Mouse (Mus musculus) stomach, embryonic 14.5 days (tissue): ENCODE data around the gene Ccdc6. TPM values are rescaled to one million over a fixed set of nuclear protein-coding genes. Genes with fewer than 3 reads are reported as not detected.

Experiments
- ATAC-seq: fragments of 200-750 bp; cut with Nextera tagmentation; 2 replicates; pipeline ENCODE4 v1.8.0; 2017; ENCODE audit warnings: low read depth, moderate TSS enrichment; ENCODE audit not compliant: insufficient number of reproducible peaks, insufficient read depth, low FRiP score
- H3K27ac ChIP-seq: fragments of 300-500 bp; sonication (generic); 2 replicates; pipeline ENCODE4 v1.5.1; 2014; ENCODE audit warnings: mild to moderate bottlenecking, low read length, moderate library complexity, mixed read lengths
- H3K27me3 ChIP-seq: fragments of 300-500 bp; sonication (generic); 2 replicates; pipeline ENCODE4 v1.6.1; 2014; ENCODE audit warnings: low read length, control low read depth, mixed read lengths; ENCODE audit not compliant: control insufficient read depth, insufficient read depth
- H3K36me3 ChIP-seq: fragments of 300-500 bp; sonication (generic); 2 replicates; pipeline ENCODE4 v1.6.1; 2014; ENCODE audit warnings: mild to moderate bottlenecking, control low read depth, low read length, moderate library complexity, mixed read lengths; ENCODE audit not compliant: control insufficient read depth, insufficient read depth
- H3K4me1 ChIP-seq: fragments of 300-500 bp; sonication (generic); 2 replicates; pipeline ENCODE4 v1.6.1; 2014; ENCODE audit warnings: low read length, control low read depth, mixed read lengths; ENCODE audit not compliant: control insufficient read depth, insufficient read depth
- H3K4me2 ChIP-seq: fragments of 300-500 bp; sonication (generic); replicated peaks from 2 replicates; pipeline ENCODE4 v1.6.1; 2014; ENCODE audit warnings: low read depth, low read length, control low read depth
- H3K4me3 ChIP-seq: fragments of 300-500 bp; sonication (generic); 2 replicates; pipeline ENCODE4 v1.5.1; 2014; ENCODE audit warnings: low read depth, low read length, control low read depth
- H3K9ac ChIP-seq: fragments of 300-500 bp; sonication (generic); replicated peaks from 2 replicates; pipeline ENCODE4 v1.6.1; 2014; ENCODE audit warnings: low read depth, mild to moderate bottlenecking, control low read depth, low read length, moderate library complexity, mixed read lengths
- H3K9me3 ChIP-seq: fragments of 300-500 bp; sonication (generic); 2 replicates; pipeline ENCODE4 v1.6.1; 2016; ENCODE audit warnings: low read depth, low read length, control low read depth; ENCODE audit not compliant: control insufficient read depth
- WGBS: fragments of 180-500 bp; shearing (Covaris S2); extraction: QIAGEN DNeasy Blood & Tissue Kit; methylation state at CpG from one replicate; pipeline ENCODE4 v1.1.7; 2014; 5-methylcytosine and 5-hydroxymethylcytosine counted together
- polyA plus RNA-seq: library from polyadenylated mRNA; unstranded; fragments of >200 nt; fragmentation: Nextera tagmentation; extraction: Ambion mirVana; gene quantifications from 2 replicates; pipeline ENCODE4 v1.2.1, GENCODE M21; 2014

The Ccdc6 gene
- polyA plus RNA-seq, 1 experiment from 2014 or later, result 27.2 TPM

DNA sequence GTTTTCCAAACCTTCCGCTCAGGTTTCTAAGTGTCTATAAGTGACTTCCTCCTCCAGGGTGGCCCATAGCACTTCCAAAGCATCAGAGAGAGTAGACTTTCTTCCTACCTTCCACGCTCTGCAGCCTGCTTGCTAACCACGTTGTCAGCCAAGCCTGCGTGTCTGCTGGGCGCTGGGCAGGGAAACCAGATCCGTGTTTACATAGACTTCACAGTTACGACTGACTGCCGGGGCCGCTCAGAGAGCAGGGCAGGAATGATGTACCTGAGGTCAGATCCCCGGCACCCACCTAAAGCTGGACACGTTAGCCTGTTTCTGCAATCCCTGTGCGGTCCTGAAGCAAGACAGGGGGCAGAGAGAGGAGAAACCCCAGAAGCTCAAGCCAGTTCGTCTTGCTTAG is 71.5 kb downstream of the Ccdc6 start:
- 30% methylated on average over 13 of the region's 13 CpGs for WGBS
- Histone ChIP-seq H3K4me2 (no peak overlapping the region), H3K9ac (no peak overlapping the region), H3K36me3 (peaks cover 15% of the 10 kb centered on the region), H3K4me1 (peaks cover 4% of the 10 kb centered on the region; the same call in 1 of the 2 replicates), H3K9me3 (no peaks in the 10 kb centered on the region), H3K4me3 (no peak overlapping the region), H3K27me3 (no peaks in the 10 kb centered on the region), H3K27ac (no peak overlapping the region)
- no peak for ATAC-seq

DNA sequence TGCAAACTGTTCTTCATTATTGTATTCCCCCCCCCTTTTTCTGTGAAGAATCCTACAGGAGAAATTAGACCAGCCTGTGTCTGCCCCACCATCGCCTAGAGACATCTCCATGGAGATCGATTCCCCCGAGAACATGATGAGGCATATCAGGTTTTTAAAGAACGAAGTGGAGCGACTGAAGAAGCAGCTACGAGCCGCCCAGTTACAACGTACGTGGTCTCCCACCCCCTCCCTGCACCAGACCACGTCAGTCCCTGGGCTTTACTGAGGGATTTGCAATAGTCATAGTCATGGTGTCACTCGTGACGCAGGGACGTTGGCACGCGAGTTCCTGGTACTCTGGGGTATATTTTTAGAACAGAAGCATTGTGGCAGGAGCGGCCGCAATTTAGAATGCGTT is 72.1 kb downstream of the Ccdc6 start:
- Histone ChIP-seq H3K27ac (no peak overlapping the region), H3K4me1 (no peaks in the 10 kb centered on the region), H3K4me2 (no peak overlapping the region), H3K27me3 (no peaks in the 10 kb centered on the region), H3K4me3 (no peak overlapping the region), H3K9ac (no peak overlapping the region), H3K36me3 (peaks cover 15% of the 10 kb centered on the region), H3K9me3 (no peaks in the 10 kb centered on the region)
- ATAC-seq, result no peak
- WGBS, result 86% methylated on average over 18 of the region's 18 CpGs

DNA sequence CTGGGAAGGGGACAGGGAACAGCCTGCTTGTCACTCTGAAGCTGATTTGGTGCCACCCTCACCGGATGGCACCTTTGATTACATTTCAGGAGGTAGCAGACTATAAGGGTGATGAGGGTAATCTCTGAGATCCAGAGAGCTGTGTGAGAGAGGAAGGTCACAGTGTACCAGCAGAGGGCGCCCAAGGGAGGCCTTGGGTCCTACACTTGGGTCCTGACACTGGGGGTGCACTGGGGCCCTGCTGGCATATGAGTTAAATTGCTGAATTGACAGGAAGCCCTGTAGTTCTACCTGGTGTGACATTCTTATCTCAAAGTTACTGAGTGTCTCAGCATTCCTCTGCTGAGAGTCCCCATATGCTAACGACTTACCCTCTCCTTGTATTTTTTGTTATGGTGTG is 76.4 kb downstream of the Ccdc6 start:
- Histone ChIP-seq H3K9me3 (no peaks in the 10 kb centered on the region), H3K4me1 (no peaks in the 10 kb centered on the region), H3K27ac (no peak overlapping the region), H3K36me3 (peaks cover 21% of the 10 kb centered on the region), H3K27me3 (no peaks in the 10 kb centered on the region), H3K4me3 (no peak overlapping the region), H3K4me2 (no peak overlapping the region), H3K9ac (no peak overlapping the region)
- ATAC-seq, result peak; percentile 49; the same call in 1 of the 2 replicates
- 58% methylated on average over 3 of the region's 3 CpGs for WGBS

DNA sequence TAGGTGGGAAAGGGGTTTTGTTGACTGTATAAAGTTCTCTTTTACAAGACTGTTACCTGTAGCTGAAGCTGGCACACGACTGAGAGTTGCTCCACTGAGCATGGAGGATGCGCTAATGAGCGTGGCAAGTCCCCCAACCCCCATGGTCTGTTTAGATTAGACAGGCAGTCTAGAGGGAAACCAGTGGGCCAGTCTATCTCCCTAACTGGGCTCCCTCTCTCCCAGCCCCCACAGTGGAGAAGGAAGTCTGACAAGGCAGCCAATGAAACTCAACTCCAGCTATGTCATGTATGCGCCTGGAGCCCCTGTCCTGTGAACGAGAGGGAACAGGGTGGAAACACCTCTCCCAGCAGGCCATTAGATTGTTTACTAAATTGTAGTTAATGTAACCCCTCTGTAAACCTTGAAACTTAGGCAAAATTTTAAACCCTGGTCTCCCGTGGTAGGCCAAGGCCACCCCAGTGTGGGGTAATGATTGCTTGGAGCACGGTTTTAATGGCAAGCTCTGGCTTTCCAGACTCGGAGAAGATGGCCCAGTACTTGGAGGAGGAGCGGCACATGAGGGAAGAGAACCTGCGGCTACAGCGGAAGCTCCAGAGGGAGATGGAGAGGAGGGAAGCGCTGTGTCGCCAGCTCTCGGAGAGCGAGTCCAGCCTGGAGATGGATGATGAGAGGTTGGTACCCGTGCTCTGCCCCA is 77.7 kb downstream of the Ccdc6 start:
- H3K4me2 ChIP-seq, result no peak overlapping the region
- H3K9ac ChIP-seq, result no peak overlapping the region

DNA sequence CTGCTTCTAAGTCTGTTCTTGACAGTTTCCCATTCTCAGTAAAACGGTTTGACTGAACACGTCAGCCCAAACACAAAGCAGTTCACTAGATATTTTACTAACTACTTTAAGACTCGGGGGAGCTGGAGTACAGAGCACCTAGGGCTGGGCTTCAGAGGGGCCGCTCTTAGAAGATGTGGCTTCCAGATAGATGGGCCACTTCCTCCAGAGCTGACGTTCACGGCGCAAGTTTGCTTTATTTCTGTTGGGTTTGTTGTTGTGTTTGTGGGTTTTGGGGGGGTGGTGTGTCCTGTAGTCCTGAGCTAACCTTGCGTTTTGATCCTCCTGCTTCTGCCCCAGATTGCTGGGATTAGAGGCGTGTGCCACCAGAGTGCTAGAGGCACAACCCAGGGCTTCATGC is 83.8 kb downstream of the Ccdc6 start:
- no peaks in the 10 kb centered on the region for H3K27me3 ChIP-seq
- H3K4me2 ChIP-seq, result no peak overlapping the region
- H3K9me3 ChIP-seq, result no peaks in the 10 kb centered on the region
- no peak overlapping the region for H3K4me3 ChIP-seq
- no peak overlapping the region for H3K9ac ChIP-seq
- no peak overlapping the region for H3K27ac ChIP-seq
- 84% methylated on average over 9 of the region's 9 CpGs for WGBS
- no peaks in the 10 kb centered on the region for H3K4me1 ChIP-seq
- H3K36me3 ChIP-seq, result peaks cover 15% of the 10 kb centered on the region
- ATAC-seq, result no peak

More for the DNA sequence above, 77.7 kb downstream of the Ccdc6 start:
- 62% methylated on average over 16 of the region's 16 CpGs for WGBS
- H3K9me3 ChIP-seq, result no peaks in the 10 kb centered on the region
- no peak overlapping the region for H3K27ac ChIP-seq
- H3K27me3 ChIP-seq, result no peaks in the 10 kb centered on the region
- H3K4me3 ChIP-seq, result no peak overlapping the region
- no peak for ATAC-seq
- no peaks in the 10 kb centered on the region for H3K4me1 ChIP-seq
- H3K36me3 ChIP-seq, result peaks cover 25% of the 10 kb centered on the region

DNA sequence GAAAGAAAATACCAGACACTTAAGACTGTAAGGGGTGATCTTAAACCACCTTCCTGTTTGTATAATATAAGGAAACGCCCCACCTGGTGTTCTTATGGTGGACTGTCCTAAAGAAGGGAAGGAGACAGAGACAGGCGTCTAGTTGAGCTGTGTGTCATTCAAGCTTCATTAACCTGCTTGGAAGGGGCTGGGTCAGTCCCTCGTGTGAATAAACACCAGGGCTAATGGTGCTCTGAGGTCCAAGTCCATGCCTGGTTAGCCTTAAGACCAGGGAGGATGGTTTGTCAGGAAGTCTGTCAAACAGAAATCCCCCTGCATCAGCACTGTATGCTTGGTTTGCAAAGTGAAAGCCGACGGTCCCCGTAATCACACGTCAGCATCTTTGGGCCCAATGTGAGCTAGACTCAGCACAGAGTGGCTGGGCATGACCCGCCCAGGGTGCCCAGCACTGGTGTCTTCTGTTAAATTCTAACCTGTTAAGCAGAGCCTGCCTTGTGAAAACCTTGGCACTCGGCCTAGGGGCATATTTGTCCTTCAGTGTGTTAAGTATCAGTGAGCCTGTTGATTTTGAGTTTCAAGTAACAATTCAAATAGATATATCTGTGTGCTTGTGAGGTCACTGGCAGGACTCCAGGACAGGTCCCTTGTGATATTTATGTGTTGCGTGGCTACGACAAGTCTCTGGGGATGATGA is 84.5 kb downstream of the Ccdc6 start:
- Histone ChIP-seq H3K27me3 (no peaks in the 10 kb centered on the region), H3K4me2 (no peak overlapping the region), H3K4me3 (no peak overlapping the region), H3K9me3 (no peaks in the 10 kb centered on the region), H3K4me1 (no peaks in the 10 kb centered on the region), H3K27ac (no peak overlapping the region), H3K9ac (no peak overlapping the region), H3K36me3 (peaks cover 15% of the 10 kb centered on the region)
- WGBS, result 78% methylated on average over 11 of the region's 11 CpGs
- no peak for ATAC-seq

DNA sequence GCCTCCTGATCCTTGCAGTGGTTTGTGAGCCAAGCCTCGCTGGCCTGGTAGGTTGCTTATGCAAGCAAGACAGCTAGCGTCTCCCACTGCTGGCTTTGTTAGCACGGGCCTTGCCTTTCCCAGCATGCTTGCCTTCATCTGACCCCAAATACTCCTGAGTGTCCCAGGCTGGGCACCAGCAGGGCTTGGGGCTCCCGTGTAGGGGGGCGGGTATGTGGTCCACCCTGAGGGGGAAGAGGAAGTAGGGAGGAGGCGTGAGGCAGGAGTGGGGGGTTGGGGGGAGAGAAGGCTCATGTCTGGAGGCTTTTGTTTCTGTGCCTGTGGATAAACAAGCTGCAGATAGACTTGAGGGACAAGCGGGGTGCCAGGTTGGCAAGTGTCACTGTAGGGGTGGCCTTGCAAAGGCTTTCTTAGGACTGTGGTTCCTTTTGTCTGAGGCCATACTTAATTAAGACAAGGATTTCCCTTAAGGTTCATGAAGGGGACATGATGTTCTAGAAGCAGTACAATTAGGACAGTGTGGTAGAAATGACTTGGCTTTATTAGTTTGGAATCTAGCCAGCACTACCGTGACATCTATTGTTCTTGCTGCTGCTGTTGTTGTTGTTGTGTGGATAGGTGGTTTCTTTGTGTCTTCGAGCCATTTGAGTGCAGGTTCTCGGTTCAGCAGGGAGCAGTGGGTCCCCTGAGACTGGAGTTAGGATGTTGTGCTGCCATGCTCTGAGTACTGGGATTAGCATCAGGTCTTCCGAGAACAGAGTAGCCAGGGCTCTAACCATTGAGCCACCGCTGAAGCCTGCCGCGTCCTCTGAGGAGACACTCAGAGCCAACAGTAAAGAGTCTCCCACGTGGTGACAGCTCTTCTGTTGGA is 86.5 kb downstream of the Ccdc6 start:
- no peak overlapping the region for H3K4me3 ChIP-seq
- no peak overlapping the region for H3K4me2 ChIP-seq
- no peak overlapping the region for H3K27ac ChIP-seq
- WGBS, result 70% methylated on average over 15 of the region's 15 CpGs
- H3K36me3 ChIP-seq, result peaks cover 19% of the 10 kb centered on the region
- no peaks in the 10 kb centered on the region for H3K9me3 ChIP-seq
- ATAC-seq, result no peak
- H3K4me1 ChIP-seq, result no peaks in the 10 kb centered on the region
- H3K9ac ChIP-seq, result no peak overlapping the region
- no peaks in the 10 kb centered on the region for H3K27me3 ChIP-seq

DNA sequence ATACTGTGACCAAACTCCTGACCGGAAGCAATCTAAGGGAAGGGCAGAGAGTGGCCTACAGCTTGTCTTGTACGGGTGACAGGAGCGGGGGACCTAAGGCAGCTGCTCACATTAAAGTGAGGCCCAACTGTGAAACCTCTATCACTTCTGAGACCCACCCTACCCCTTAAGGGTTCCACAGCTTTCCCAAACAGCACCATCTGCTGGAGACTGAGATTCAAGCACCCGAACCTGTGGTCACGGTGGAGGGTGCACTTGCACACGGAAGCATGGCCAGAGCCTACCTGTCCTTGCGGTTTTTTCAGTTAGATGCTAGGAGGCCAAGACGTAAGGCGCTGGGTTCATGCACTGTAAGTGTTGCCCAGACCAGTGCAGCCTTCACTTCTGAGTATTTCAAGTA is 89.2 kb downstream of the Ccdc6 start:
- H3K9ac ChIP-seq, result no peak overlapping the region
- no peak overlapping the region for H3K4me3 ChIP-seq
- WGBS, result 74% methylated on average over 9 of the region's 9 CpGs
- no peaks in the 10 kb centered on the region for H3K4me1 ChIP-seq
- ATAC-seq, result no peak; the same call in 1 of the 2 replicates
- no peak overlapping the region for H3K27ac ChIP-seq
- H3K4me2 ChIP-seq, result no peak overlapping the region
- H3K27me3 ChIP-seq, result no peaks in the 10 kb centered on the region
- no peaks in the 10 kb centered on the region for H3K9me3 ChIP-seq
- peaks cover 28% of the 10 kb centered on the region for H3K36me3 ChIP-seq
